Mouse (Mus musculus) bone marrow macrophage, adult 2 months (primary cell): ENCODE data around the gene Kcne4.

ENCODE experiments used
- CTCF ChIP-seq: IDR thresholded peaks from 2 replicates; pipeline ENCODE4 v1.5.1; 2012; ENCODE audit warnings: low read depth, mild to moderate bottlenecking, low read length, moderate library complexity
- POLR2A ChIP-seq: IDR thresholded peaks from 2 replicates; pipeline ENCODE4 v1.6.1; 2012; ENCODE audit warnings: mild to moderate bottlenecking, low read depth, low read length, borderline replicate concordance

DNA sequence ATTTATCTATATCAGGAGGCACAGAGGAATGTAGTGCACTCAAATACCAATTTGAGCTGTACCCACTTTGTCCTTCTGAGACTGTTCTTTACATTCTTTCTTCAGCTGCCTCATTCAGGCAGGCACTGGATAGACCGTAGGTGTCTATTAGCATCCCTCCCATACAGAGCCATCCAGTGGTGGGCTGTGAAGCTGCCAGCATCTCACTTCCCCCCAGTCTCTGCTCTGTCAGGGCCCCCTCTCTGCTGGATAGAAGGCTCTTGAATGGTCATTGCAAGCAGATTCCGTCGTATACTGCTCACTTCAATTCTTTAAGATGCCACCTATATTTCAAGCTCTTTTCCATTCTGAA, 36.5 kb downstream of the Kcne4 start:
- TF ChIP-seq CTCF (no peak), POLR2A (no peak)
